Mouse (Mus musculus): Measurements from ENCODE around the gene Cntnap5a.

Gene Cntnap5a

DNA sequence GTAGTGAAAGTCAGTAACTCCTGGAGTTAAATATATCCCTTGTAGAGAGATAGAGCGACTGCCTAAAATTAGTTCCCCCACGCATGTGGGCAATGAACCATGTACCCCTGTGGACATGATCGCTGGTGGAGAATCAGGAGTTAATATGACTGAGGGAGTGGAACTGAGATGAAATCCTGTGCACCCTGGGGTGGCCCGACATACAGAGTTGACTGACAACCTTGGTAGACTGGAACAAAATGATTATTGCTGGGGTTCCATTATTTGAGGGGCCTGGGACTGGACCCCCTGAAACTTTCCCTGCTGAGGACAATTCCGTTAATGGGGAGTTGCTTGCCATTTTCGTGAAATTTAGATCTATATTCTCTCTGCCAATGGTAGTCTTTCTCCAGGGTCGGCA lies 683.0 kb downstream of the Cntnap5a start:
- no peak for DNase-seq

DNA sequence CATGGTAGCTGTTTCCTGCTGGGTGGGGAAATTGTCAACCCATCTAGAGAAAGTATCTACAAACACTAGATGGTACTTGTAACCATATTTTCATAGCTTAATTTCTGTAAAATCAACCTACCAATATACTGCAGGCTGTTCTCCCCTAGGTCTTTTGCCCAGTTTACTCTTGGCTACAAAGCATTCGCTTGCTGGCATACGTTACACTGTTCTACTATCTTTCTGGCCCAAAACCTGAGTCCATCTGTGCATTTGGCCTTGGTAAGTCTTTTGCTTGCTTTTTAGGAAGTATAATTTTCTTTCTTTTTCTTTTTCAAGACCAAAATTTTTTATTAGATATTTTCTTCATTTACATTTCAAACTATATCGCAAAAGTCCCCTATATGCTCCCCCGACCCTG lies 686.3 kb downstream of the Cntnap5a start:
- DNase-seq: no peak

DNA sequence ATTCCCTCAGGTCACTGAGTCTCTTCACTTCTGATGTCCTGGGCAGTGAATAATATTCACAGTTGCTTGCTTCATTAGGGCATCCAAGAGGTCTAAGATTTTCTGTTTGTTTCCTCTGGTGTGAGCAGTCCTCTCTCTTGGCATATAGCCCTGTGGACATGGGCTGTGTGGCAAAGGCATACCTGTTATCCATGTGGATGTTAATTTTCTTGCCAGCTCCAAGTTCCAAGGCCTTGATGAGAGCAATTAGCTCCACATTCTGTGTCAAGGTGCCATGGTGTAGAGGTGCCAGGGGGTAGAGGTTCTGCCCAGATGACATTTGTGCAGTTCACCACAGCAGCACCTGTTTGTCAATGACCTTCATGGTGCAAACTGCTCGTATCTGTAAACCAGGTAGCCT lies 689.0 kb downstream of the Cntnap5a start:
- no peak for DNase-seq

DNA sequence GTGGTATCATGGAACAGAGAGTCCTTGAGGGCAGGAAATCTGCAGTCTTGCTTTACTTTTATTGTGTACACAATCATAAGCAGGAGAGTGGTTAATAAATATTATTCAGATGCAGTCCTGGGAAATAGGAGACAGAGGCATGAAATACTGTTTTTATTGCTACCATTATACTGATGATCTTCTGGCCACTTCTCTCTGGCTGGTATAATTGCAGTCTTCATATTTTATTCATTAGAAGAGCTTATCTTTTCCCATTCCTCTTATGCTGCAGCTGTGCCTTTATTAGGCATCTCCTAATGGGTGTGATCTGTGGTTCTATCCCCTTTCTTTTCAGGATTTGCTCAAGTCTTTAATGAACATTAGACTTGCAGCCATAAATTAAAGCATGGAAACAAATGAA lies 707.8 kb downstream of the Cntnap5a start:
- no peak for DNase-seq

DNA sequence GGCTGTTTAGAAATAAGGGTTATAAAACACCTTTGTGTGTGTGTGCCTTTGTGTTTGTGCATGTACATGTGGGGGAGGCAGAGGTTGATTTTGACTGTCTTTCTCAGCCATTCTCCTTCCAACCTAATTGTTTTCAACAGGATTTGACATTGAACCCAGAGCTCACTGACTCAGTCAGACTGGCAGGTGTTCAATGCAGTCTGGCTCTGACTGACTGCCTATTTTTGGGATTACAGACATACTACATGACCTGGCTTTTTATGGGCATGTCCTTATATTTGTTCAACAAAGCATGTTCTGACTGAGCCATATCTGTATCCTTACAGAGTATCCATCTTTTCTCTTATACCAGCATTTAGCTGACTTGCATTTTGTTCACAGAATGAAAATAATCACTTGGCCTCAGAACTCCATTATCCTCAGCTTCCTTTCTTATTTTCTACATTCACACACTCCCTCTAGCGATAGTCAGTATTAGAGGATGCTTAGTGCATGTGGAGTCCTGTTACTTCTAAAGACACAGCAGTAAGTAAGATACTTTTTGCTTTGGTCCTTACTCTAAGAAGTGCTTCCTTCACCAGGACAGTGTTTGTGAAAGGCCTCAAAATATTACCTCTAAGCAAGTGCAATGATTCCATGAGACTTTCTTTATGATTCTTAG lies 717.6 kb downstream of the Cntnap5a start:
- DNase-seq: no peak

DNA sequence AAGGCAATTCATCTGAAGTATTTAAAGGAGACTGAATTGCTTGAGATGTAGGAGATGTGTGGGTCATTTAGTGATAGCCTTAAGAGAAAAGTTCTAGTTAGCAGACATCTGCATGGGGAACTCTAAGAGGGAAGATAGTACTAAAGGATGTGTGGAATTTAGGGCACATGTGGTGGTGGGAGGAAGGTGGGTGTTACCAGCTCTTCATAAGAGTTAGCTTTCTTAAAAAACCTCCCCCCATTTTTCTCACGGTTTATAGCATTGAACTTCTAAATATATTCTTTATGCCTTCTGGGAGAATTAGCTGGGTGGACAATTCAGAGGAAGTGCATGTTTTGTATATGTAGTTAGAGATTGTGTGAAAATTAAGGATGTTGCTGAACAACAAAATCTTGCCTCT lies 725.3 kb downstream of the Cntnap5a start:
- DNase-seq: no peak

DNA sequence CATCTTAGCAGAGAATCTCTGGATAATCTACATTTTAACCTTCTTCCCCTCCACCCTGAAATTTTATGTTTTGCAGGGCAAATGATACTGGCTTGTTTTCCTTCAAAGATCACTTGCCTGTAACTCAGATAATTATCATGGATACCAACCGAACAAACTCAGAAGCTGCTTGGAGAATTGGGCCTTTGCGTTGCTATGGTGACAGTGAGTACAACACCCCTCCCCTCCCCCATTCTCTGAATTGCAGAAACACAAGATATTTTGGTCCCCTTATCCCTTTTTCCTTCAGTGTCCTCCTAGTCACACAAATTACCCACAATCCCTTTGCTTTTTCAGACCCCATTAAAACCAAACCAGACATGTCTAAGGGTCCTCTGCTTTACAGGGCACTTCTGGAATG lies 743.8 kb downstream of the Cntnap5a start:
- DNase-seq: no peak

DNA sequence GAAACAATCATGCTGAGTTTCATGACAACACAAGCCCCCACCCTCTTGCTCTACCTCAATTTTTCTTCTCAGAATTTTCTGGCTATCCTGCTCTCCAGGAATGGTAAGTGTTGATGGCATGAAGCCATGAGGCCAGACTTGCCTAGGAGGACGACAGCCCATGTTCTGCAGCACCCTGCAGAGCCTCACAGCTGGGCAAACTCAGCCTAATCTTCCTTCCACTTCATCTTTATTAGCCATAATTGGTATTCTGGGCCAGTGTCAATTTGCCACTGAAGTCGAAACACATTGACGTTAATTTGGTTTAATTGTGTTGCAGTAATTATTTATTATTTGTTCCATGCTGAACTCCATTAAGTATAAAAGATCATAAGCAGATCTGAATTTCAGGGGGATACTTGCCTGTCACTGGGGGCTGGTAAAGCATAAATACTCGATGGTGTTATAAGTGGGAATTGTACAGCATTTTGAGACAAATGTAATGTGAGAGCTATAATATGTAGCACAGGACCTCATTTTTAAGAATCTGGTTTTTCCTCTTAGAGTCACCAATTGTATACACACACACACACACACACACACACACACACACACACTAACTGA lies 770.7 kb downstream of the Cntnap5a start:
- no peak for DNase-seq

DNA sequence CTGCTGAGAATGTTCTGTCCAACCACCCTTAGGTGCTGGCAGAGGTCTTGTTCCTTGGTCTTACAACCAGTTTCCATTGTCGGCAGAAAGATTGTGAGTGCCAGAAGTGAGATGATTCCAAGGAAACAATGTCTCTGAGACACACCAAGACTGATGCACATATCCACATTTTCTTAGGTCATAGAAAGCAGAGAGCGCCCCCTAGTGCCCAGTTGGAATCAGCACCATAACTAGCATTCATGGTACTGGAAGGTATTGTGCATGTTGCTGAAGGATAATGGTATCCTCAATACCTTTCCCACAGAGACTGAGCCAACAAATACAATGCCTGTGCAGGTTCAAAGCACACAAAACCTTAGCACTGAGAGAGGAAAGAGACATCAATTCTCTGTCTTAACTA lies 793.1 kb downstream of the Cntnap5a start:
- DNase-seq: no peak

DNA sequence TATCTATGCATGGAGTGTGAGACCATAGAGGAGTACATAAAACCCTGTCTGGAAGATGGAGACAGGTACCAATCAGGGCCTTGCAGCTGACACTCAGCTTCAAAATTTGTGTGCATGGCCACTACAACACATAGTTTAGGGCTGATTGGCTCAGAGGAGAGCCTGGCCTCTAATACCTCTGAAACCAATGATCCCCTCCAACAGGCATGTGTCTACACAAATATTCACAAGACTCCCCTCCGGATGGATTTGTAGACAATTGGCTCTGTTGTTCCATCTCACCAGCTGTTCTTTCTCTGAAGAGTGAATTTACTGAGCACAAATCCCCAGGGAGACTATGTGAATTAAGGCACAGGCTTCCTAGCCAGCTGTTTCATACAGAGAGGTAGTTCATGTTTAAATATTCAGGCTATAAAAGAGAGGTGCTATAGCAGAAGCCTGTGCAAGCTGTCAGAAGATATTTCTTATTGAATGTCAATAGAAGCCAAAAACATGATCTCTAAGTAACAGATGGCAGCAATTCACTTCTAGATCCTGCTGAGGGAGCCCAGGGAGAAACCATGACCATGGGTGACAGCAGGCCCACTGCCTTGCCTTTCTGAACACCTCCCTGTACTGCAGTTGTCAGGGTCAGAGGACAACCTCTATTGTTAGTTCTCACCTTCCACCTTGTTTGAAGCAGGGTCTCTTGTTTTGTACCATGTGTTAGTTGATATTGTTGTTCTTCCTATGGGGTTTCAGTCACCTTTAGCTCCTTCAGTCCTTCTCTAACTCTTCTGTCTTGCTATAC lies 804.4 kb downstream of the Cntnap5a start:
- no peak for DNase-seq

DNA sequence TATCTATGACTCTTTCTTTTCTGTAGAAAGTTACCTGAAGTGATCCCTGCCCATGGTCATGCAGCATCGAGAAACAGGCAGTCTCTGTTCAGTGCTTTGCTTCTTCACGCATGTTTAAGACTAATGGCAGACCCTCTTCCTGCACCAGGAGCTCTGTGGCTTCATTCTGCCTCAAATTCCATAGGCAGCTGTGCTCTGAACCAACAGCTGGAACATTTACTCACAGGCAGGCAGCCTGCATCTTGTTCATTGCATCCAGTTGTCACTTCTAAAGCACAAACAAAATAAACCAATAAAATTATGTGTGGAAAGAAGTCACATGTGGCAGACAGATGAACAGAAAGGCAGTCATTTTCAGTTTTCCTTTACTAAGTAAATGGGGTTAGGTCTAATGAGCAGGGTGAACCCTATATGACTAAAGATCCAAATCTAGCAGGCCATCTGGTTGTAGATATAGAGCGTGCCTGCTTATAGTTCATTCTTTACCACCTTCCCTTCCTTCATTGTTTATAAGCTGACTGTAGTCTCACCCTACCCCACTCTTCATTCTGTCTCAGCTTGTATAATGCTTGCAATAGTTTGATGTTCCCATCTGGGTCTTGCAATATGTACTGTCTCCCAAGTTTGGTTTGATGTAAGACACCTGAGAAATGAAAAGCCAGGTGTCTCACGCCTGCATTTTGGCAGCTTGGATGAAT lies 893.6 kb downstream of the Cntnap5a start:
- no peak for DNase-seq

DNA sequence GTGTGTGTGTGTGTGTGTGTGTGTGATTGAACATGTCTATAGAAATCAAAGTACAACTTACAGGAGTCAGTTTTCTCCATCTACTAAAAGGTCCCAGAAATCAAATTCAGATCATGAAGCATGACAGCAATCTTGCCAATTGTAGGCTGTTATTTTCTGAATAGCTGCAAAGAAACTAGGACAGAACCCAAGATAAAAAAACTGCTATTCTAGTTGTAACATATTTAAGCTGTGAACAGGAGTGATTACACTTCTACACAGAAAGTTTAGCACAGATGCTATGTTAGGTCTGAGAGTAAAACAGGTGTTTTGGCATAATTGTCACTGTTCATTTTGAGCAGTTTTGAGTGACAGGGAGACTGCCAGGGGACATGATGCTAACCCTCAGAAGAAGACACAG lies 931.7 kb downstream of the Cntnap5a start:
- DNase-seq: no peak

All from thymus, postnatal 36 days (tissue).